Mouse (Mus musculus): ENCODE data around the gene Brinp3. TPM values are rescaled to one million over a fixed set of nuclear protein-coding genes. Genes with fewer than 3 reads are reported as not detected.

The Brinp3 gene
- polyA plus RNA-seq, 1 experiment from 2014 or later = 29.1 TPM

DNA sequence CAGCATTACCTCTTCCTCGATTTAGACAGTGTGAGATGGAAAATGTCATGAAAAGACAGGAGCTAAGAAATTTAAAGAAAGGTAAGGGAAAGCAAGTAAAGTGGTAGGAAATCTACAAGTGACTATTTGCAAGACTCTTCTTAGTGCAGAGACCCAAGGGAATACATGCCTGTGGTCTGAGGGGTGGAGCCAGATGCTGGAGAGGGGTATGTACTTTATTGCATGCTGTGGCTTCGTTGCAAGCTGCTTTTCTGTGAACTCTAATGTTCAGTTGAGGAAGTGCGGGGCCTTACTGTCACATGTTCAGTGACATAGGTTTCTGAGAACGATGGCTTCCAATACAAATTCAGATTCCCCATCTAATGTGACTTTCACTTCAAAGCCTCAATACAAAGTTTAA is 313.2 kb downstream of the Brinp3 start:
- no peak for ATAC-seq (replicated peaks)

DNA sequence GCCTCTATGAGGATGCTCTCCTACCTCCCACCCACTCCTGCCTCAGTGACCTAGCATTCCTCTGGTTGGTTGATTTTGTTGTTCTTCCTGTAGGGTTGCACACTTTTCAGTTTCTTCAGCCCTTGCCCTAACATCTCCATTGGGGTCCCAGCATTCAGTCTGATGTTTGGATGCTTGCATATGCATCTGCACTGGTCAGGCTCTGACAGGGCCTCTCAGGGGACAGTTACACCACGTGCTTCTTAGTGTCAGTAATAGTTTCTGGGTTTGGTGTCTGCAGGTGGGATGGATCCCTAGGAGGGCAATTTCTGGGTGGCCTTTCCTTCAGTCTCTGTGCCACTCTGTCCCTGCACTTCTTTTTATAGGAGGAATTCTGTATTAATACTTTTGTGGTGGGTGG is 339.3 kb downstream of the Brinp3 start:
- 13% methylated on average over 1 of the region's 1 CpGs for WGBS
- no peak for ATAC-seq (replicated peaks)

More for the DNA sequence above, 313.2 kb downstream of the Brinp3 start:
- H3K4me1 ChIP-seq = no peaks in the 10 kb centered on the region
- H3K9ac ChIP-seq = no peak overlapping the region
- no peaks in the 10 kb centered on the region for H3K9me3 ChIP-seq
- no peak overlapping the region for H3K4me2 ChIP-seq
- no peaks in the 10 kb centered on the region for H3K27me3 ChIP-seq (replicated peaks)
- no peak overlapping the region for H3K27ac ChIP-seq
- WGBS = 77% methylated on average over 4 of the region's 4 CpGs
- H3K4me3 ChIP-seq = no peak overlapping the region
- no peaks in the 10 kb centered on the region for H3K36me3 ChIP-seq (replicated peaks)

DNA sequence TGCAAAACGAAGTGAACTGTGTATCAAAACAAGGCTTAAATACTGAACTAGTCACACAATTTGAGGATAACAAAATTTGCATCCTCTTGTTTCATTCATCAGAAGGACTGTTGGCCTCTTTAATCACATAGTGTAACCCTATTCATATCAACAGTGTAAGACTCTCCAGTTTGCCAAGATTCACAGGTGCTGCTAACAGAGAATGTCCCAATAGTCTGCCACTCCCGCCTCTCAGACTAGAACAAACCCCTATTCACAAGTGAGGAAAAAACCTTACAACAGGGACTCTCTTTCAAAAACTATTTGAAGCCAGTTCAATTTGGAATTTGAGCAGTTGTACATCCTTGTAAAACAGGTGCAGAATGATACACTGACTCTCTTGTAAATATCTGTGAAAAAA is 349.5 kb downstream of the Brinp3 start:
- Histone ChIP-seq H3K4me1 (no peaks in the 10 kb centered on the region), H3K4me2 (no peak overlapping the region), H3K9ac (no peak overlapping the region), H3K36me3 (replicated peaks) (no peaks in the 10 kb centered on the region), H3K27me3 (replicated peaks) (no peaks in the 10 kb centered on the region), H3K4me3 (no peak overlapping the region), H3K27ac (no peak overlapping the region), H3K9me3 (no peaks in the 10 kb centered on the region)
- WGBS = 61% methylated on average over 2 of the region's 2 CpGs
- ATAC-seq (replicated peaks) = no peak

More for the DNA sequence above, 339.3 kb downstream of the Brinp3 start:
- H3K9ac ChIP-seq = no peak overlapping the region
- H3K36me3 ChIP-seq (replicated peaks) = no peaks in the 10 kb centered on the region
- no peaks in the 10 kb centered on the region for H3K27me3 ChIP-seq (replicated peaks)
- H3K27ac ChIP-seq = no peak overlapping the region
- no peaks in the 10 kb centered on the region for H3K9me3 ChIP-seq
- H3K4me3 ChIP-seq = no peak overlapping the region
- H3K4me2 ChIP-seq = no peak overlapping the region
- no peaks in the 10 kb centered on the region for H3K4me1 ChIP-seq

DNA sequence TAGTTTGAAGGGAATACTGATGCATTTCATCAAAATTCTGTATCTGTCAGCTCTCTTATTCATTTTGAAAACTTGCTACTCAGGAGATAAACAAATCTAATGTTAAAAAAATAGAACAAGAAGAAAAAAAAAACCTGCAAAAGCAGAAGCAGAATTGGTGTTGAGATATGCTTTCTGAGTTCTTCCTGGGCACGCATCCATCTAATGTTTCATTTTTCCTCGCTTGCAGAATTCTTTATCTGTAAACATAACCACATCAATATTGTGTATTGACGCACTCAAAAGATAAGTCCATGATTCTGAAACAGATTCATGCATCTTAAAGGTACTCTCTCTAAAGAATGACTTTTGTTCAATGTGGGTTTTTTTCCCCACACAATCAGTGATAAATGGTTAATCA is 354.3 kb downstream of the Brinp3 start:
- Histone ChIP-seq H3K4me3 (no peak overlapping the region), H3K4me1 (no peaks in the 10 kb centered on the region)

DNA sequence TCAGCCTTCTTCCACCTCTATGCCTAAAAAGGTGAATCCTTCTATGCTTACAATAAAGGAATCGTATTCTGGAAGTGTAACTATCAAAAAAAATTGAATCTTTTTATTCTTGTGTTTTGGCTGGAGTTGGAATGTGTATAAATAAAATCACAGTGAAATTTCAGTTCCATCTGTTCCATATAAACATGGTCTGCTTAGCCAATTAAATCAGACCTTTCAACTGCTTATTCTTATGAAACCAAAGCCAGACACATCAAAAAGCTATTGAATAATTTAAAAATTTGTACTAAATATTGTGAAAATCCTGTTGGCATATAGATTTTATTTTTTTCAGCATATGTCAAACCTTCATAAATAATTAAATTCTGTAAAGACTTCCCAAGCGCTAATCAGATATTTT is 355.6 kb downstream of the Brinp3 start:
- H3K9me3 ChIP-seq = no peaks in the 10 kb centered on the region
- no peak overlapping the region for H3K4me2 ChIP-seq
- 64% methylated on average over 2 of the region's 2 CpGs for WGBS
- H3K4me1 ChIP-seq = no peaks in the 10 kb centered on the region
- H3K9ac ChIP-seq = no peak overlapping the region
- H3K27me3 ChIP-seq (replicated peaks) = no peaks in the 10 kb centered on the region
- ATAC-seq (replicated peaks) = no peak
- no peak overlapping the region for H3K27ac ChIP-seq
- no peak overlapping the region for H3K4me3 ChIP-seq
- H3K36me3 ChIP-seq (replicated peaks) = no peaks in the 10 kb centered on the region

More for the DNA sequence above, 354.3 kb downstream of the Brinp3 start:
- 86% methylated on average over 3 of the region's 3 CpGs for WGBS
- no peaks in the 10 kb centered on the region for H3K36me3 ChIP-seq (replicated peaks)
- no peak for ATAC-seq (replicated peaks)
- no peaks in the 10 kb centered on the region for H3K27me3 ChIP-seq (replicated peaks)
- H3K9ac ChIP-seq = no peak overlapping the region
- H3K4me2 ChIP-seq = no peak overlapping the region
- no peak overlapping the region for H3K27ac ChIP-seq
- no peaks in the 10 kb centered on the region for H3K9me3 ChIP-seq

DNA sequence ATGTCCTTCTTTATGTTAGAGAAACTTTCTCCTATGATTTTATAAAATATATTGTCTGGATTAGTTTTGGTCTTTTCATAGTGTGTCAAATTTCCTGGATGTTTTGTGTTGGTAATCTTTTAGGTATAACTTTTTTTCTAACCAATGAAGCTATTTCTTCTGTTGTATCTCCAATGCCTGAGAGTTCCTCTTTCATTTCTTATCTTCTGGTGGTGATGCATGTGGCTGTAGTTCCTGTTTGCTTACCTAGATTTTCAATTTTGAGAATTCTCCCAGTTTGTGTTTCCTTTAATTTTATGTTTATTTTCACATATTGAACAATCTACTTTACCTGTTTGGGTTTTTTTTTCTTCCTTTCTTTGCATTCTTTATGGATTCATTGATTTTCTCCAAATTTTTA is 404.1 kb downstream of the Brinp3 start:
- Histone ChIP-seq H3K9me3 (no peaks in the 10 kb centered on the region), H3K27ac (no peak overlapping the region), H3K4me1 (no peaks in the 10 kb centered on the region), H3K4me2 (no peak overlapping the region), H3K4me3 (no peak overlapping the region), H3K36me3 (replicated peaks) (no peaks in the 10 kb centered on the region), H3K9ac (no peak overlapping the region), H3K27me3 (replicated peaks) (no peaks in the 10 kb centered on the region)
- no peak for ATAC-seq (replicated peaks)

DNA sequence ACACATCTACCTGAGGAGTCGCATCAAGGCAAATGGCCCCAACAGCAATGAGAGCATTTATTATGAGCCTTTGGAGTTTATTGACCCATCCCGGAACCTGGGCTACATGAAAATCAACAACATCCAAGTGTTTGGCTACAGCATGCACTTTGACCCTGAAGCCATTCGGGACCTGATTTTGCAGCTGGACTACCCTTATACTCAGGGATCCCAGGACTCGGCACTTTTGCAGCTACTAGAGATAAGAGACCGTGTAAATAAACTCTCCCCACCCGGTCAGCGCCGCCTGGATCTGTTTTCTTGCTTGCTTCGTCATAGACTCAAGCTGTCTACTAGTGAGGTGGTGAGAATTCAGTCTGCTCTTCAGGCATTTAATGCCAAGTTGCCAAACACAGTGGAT is 407.1 kb downstream of the Brinp3 start:
- no peak overlapping the region for H3K4me3 ChIP-seq
- no peaks in the 10 kb centered on the region for H3K36me3 ChIP-seq (replicated peaks)
- no peaks in the 10 kb centered on the region for H3K27me3 ChIP-seq (replicated peaks)
- 91% methylated on average over 9 of the region's 9 CpGs for WGBS
- no peaks in the 10 kb centered on the region for H3K9me3 ChIP-seq
- no peak overlapping the region for H3K4me2 ChIP-seq
- H3K27ac ChIP-seq = no peak overlapping the region
- no peak overlapping the region for H3K9ac ChIP-seq
- no peak for ATAC-seq (replicated peaks)
- H3K4me1 ChIP-seq = no peaks in the 10 kb centered on the region

DNA sequence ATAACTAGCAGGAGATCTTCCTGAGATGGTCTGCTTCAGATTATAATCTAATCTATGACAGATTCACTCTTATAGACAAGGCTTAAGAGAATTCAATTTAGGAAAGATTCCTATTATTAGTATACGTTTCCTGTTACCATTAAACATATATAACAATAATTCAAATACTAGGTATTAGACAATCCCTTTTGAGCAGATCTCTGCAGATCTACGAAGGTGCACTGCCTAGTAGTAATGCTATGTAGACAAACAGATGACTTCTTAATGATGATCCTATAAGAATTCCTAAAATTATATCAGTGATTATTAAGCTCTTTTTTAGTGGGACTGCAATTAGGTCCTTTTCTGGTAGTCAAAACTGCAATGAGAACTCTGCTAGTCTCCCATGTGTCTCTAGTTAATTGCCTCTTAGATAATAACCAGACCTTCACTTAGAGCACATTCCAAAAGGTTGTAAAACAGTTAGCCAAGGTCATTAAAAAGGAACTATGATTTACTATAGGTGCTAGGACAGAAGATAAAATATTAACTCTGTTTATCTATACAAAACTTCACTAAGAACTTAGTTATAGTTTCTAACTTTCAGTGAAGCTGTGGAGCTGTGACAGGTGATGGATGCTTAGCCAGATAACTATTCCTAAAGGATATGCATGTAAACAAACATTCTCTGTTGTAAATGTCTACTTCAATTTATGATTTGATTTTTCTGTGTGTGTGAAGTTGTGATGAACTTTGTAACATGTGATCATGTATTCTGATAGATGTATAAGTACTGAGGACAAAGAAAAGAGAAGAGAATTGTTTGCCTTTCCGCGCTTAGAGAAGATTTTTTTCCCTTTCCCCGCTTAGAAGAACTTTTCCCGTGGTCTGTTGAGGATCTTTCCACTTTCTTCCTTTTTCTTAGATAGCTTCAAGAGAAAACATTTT is 445.2 kb downstream of the Brinp3 start:
- ATAC-seq (replicated peaks) = no peak
- WGBS = 89% methylated on average over 6 of the region's 6 CpGs
- no peak overlapping the region for H3K9ac ChIP-seq
- no peak overlapping the region for H3K4me2 ChIP-seq
- H3K4me1 ChIP-seq = no peaks in the 10 kb centered on the region
- H3K9me3 ChIP-seq = no peaks in the 10 kb centered on the region
- H3K4me3 ChIP-seq = no peak overlapping the region
- no peaks in the 10 kb centered on the region for H3K27me3 ChIP-seq (replicated peaks)
- H3K36me3 ChIP-seq (replicated peaks) = no peaks in the 10 kb centered on the region
- no peak overlapping the region for H3K27ac ChIP-seq

Data from midbrain, embryonic 15.5 days (tissue).